Mouse (Mus musculus) lung, postnatal 36 days (tissue): ENCODE results near the gene Kdf1.
A peak's percentile ranks its signal among the peaks of the same experiment; 100 is the strongest.

Experiments used
- DNase-seq: peaks from one replicate; pipeline ENCODE4 v3.0.0; 2022; ENCODE audit warnings: mixed read lengths

Gene Kdf1

GRCm38 (mm10) chr4:133557041-133557717 lies 38.4 kb downstream of the Kdf1 start:
- DNase-seq, result no peak

GRCm38 (mm10) chr4:133559846-133560245 lies 41.1 kb downstream of the Kdf1 start:
- no peak for DNase-seq

- no peak for DNase-seq
Observed at GRCm38 (mm10) chr4:133561622-133562021, 42.9 kb downstream of the Kdf1 start.

GRCm38 (mm10) chr4:133563123-133563571 lies 44.4 kb downstream of the Kdf1 start:
- no peak for DNase-seq

- no peak for DNase-seq
Observed at GRCm38 (mm10) chr4:133567251-133567650, 48.5 kb downstream of the Kdf1 start.

GRCm38 (mm10) chr4:133569291-133570065 lies 50.7 kb downstream of the Kdf1 start:
- no peak for DNase-seq

GRCm38 (mm10) chr4:133570066-133570466 lies 51.3 kb downstream of the Kdf1 start:
- no peak for DNase-seq

- DNase-seq, result peak; percentile 96
Observed at GRCm38 (mm10) chr4:133574070-133574842, 55.5 kb downstream of the Kdf1 start, which contains the start of gene Gpatch3. TSS of gene Gpatch3 (plus strand) at chr4:133574745.

GRCm38 (mm10) chr4:133574843-133575202 lies 56.1 kb downstream of the Kdf1 start:
- DNase-seq, result no peak

GRCm38 (mm10) chr4:133577983-133578382 lies 59.2 kb downstream of the Kdf1 start:
- no peak for DNase-seq
